Mouse (Mus musculus): ENCODE results near the gene Entr1. TPM values are rescaled to one million over a fixed set of nuclear protein-coding genes. Genes with fewer than 3 reads are reported as not detected.
A peak's percentile ranks its signal among the peaks of the same experiment; 100 is the strongest.

Entr1 gene
- total and polyA plus RNA-seq, 2 experiments from 2014 or later = 115 to 138 TPM

- WGBS = 96% methylated on average over 2 of the region's 2 CpGs
- DNase-seq (ENCODE audit: low spot score) = no peak
- no peaks in the 10 kb centered on the region for H3K27me3 ChIP-seq (ENCODE audit: insufficient read depth, low read length)
- H3K27ac ChIP-seq = no peak overlapping the region
- no peak for ATAC-seq
- H3K4me2 ChIP-seq (ENCODE audit: low read depth, low read length) = no peak overlapping the region
- no peak overlapping the region for H3K4me3 ChIP-seq (ENCODE audit: low read length)
- H3K4me1 ChIP-seq (ENCODE audit: insufficient read depth, low read length) = no peaks in the 10 kb centered on the region
- no peak for TF ChIP-seq CTCF (IDR thresholded peaks at IDR 0.05; ENCODE audit: low read depth)
- peaks cover 67% of the 10 kb centered on the region for H3K36me3 ChIP-seq (ENCODE audit: insufficient read depth, low read length)
- no peak overlapping the region for H3K9ac ChIP-seq (replicated peaks; ENCODE audit: low read length)
- no peaks in the 10 kb centered on the region for H3K9me3 ChIP-seq (ENCODE audit: low read length)
Observed at GRCm38 (mm10) chr2:26421969-26422368, 32.9 kb upstream of the Entr1 start.

GRCm38 (mm10) chr2:26418120-26418519 lies 29.0 kb upstream of the Entr1 start:
- 96% methylated on average over 1 of the region's 1 CpGs for WGBS

GRCm38 (mm10) chr2:26417066-26417465 lies 27.9 kb upstream of the Entr1 start:
- no peak overlapping the region for H3K4me2 ChIP-seq (ENCODE audit: low read depth, low read length)
- ATAC-seq (no peak), DNase-seq (ENCODE audit: low spot score) (no peak)
- no peaks in the 10 kb centered on the region for H3K4me1 ChIP-seq (ENCODE audit: insufficient read depth, low read length)
- no peak overlapping the region for H3K4me3 ChIP-seq (ENCODE audit: low read length)
- TF ChIP-seq CTCF (IDR thresholded peaks at IDR 0.05; ENCODE audit: low read depth) = no peak
- H3K27me3 ChIP-seq (ENCODE audit: insufficient read depth, low read length) = no peaks in the 10 kb centered on the region
- H3K9ac ChIP-seq (replicated peaks; ENCODE audit: low read length) = no peak overlapping the region
- peaks cover 63% of the 10 kb centered on the region for H3K36me3 ChIP-seq (ENCODE audit: insufficient read depth, low read length)
- no peaks in the 10 kb centered on the region for H3K9me3 ChIP-seq (ENCODE audit: low read length)
- no peak overlapping the region for H3K27ac ChIP-seq

More at GRCm38 (mm10) chr2:26418120-26418519, 29.0 kb upstream of the Entr1 start:
- Histone ChIP-seq H3K4me3 (ENCODE audit: low read length) (no peak overlapping the region), H3K9ac (replicated peaks; ENCODE audit: low read length) (no peak overlapping the region), H3K27ac (no peak overlapping the region), H3K36me3 (ENCODE audit: insufficient read depth, low read length) (peaks cover 66% of the 10 kb centered on the region), H3K9me3 (ENCODE audit: low read length) (no peaks in the 10 kb centered on the region), H3K4me2 (ENCODE audit: low read depth, low read length) (no peak overlapping the region), H3K27me3 (ENCODE audit: insufficient read depth, low read length) (no peaks in the 10 kb centered on the region), H3K4me1 (ENCODE audit: insufficient read depth, low read length) (no peaks in the 10 kb centered on the region)
- TF ChIP-seq CTCF (IDR thresholded peaks at IDR 0.05; ENCODE audit: low read depth) = no peak
- no peak for DNase-seq (ENCODE audit: low spot score)
- no peak for ATAC-seq

- 44% methylated on average over 4 of the region's 5 CpGs for WGBS
- H3K27me3 ChIP-seq (ENCODE audit: insufficient read depth, low read length) = no peaks in the 10 kb centered on the region
- no peak overlapping the region for H3K4me2 ChIP-seq (ENCODE audit: low read depth, low read length)
- peaks cover 32% of the 10 kb centered on the region for H3K4me1 ChIP-seq (ENCODE audit: insufficient read depth, low read length)
- H3K4me3 ChIP-seq (ENCODE audit: low read length) = no peak overlapping the region
- no peak overlapping the region for H3K9ac ChIP-seq (replicated peaks; ENCODE audit: low read length)
- DNase-seq (ENCODE audit: low spot score) (peak; percentile 29), ATAC-seq (no peak)
- H3K27ac ChIP-seq = peak overlapping the region; percentile 41; the same call in 1 of the 2 replicates
- no peak for TF ChIP-seq CTCF (IDR thresholded peaks at IDR 0.05; ENCODE audit: low read depth)
- H3K9me3 ChIP-seq (ENCODE audit: low read length) = no peaks in the 10 kb centered on the region
- peaks cover 45% of the 10 kb centered on the region for H3K36me3 ChIP-seq (ENCODE audit: insufficient read depth, low read length)
Observed at GRCm38 (mm10) chr2:26410931-26411411, 21.9 kb upstream of the Entr1 start.

- H3K4me2 ChIP-seq (ENCODE audit: low read depth, low read length) = no peak overlapping the region
- peaks cover 36% of the 10 kb centered on the region for H3K36me3 ChIP-seq (ENCODE audit: insufficient read depth, low read length)
- H3K9me3 ChIP-seq (ENCODE audit: low read length) = no peaks in the 10 kb centered on the region
- H3K4me3 ChIP-seq (ENCODE audit: low read length) = no peak overlapping the region
- no peaks in the 10 kb centered on the region for H3K27me3 ChIP-seq (ENCODE audit: insufficient read depth, low read length)
- no peak for DNase-seq (ENCODE audit: low spot score)
- H3K4me1 ChIP-seq (ENCODE audit: insufficient read depth, low read length) = peaks cover 35% of the 10 kb centered on the region
- no peak for ATAC-seq
- WGBS = 62% methylated on average over 5 of the region's 5 CpGs
- TF ChIP-seq CTCF (IDR thresholded peaks at IDR 0.05; ENCODE audit: low read depth) = no peak
- H3K27ac ChIP-seq = peak overlapping the region; percentile 41; the same call in 1 of the 2 replicates
- no peak overlapping the region for H3K9ac ChIP-seq (replicated peaks; ENCODE audit: low read length)
Observed at GRCm38 (mm10) chr2:26410091-26410490, 21.0 kb upstream of the Entr1 start.

GRCm38 (mm10) chr2:26409362-26409761 lies 20.2 kb upstream of the Entr1 start:
- Histone ChIP-seq H3K27me3 (ENCODE audit: insufficient read depth, low read length) (no peaks in the 10 kb centered on the region), H3K9ac (replicated peaks; ENCODE audit: low read length) (0 out of 2 replicates have a peak overlapping the region, but pooled peaks have one; percentile 80), H3K4me3 (ENCODE audit: low read length) (peak overlapping the region; percentile 79), H3K36me3 (ENCODE audit: insufficient read depth, low read length) (peaks cover 31% of the 10 kb centered on the region), H3K27ac (no peak overlapping the region), H3K4me2 (ENCODE audit: low read depth, low read length) (peak overlapping the region; percentile 98), H3K9me3 (ENCODE audit: low read length) (no peaks in the 10 kb centered on the region), H3K4me1 (ENCODE audit: insufficient read depth, low read length) (peaks cover 35% of the 10 kb centered on the region)
- WGBS = 61% methylated on average over 3 of the region's 3 CpGs
- no peak for TF ChIP-seq CTCF (IDR thresholded peaks at IDR 0.05; ENCODE audit: low read depth)
- DNase-seq (ENCODE audit: low spot score) (no peak), ATAC-seq (no peak; the same call in 1 of the 2 replicates)

GRCm38 (mm10) chr2:26408515-26409356 lies 19.6 kb upstream of the Entr1 start, which contains the start of gene Inpp5e:
Gene Inpp5e, minus strand, starts transcription at chr2:26409203.
- Histone ChIP-seq H3K4me3 (ENCODE audit: low read length) (peak within 1 kb of the TSS; percentile 79), H3K4me2 (ENCODE audit: low read depth, low read length) (peak within 1 kb of the TSS; percentile 98), H3K4me1 (ENCODE audit: insufficient read depth, low read length) (peaks cover 35% of the 10 kb centered on the region), H3K27me3 (ENCODE audit: insufficient read depth, low read length) (no peaks in the 10 kb centered on the region), H3K9me3 (ENCODE audit: low read length) (no peaks in the 10 kb centered on the region), H3K9ac (replicated peaks; ENCODE audit: low read length) (peak within 1 kb of the TSS; percentile 80), H3K27ac (peak within 1 kb of the TSS; percentile 84), H3K36me3 (ENCODE audit: insufficient read depth, low read length) (peaks cover 24% of the 10 kb centered on the region)
- DNase-seq (ENCODE audit: low spot score) (peak; percentile 96), ATAC-seq (peak; percentile 96)
- under 1% methylated on average over 51 of the region's 57 CpGs for WGBS
- TF ChIP-seq CTCF (IDR thresholded peaks at IDR 0.05; ENCODE audit: low read depth) = peak; percentile 87

Measured in hindbrain, postnatal 0 days (tissue).